In genomic region chr4:135292477-135293089, GRCm38 (mm10) we compare ENCODE assay signal across 8 mouse cellular contexts. TPM values are rescaled to one million over a fixed set of nuclear protein-coding genes. Genes with fewer than 3 reads are reported as not detected.
DNase-seq lines count a peak whose midpoint lies in the region; ATAC-seq and TF ChIP-seq lines count a peak whose summit lies in the region.

No protein-coding gene starts in this region.

- TF ChIP-seq EP300 in ES-Bruce4 (IDR thresholded peaks at IDR 0.05; ENCODE audit: insufficient read depth, low read depth, low read length) = 0 out of 2 replicates have a peak, but pooled peaks have one; percentile 38
- TF ChIP-seq EP300 in heart, adult 2 months (IDR thresholded peaks at IDR 0.05; ENCODE audit: insufficient read depth, low read depth, low read length) = no peak

- peak; percentile 27 for TF ChIP-seq POLR2A in ES-Bruce4 (IDR thresholded peaks at IDR 0.05; ENCODE audit: insufficient read depth, low read length)
- no peak for TF ChIP-seq POLR2A in heart, adult 2 months (IDR thresholded peaks at IDR 0.05; ENCODE audit: insufficient read depth, low read depth, low read length)

- peaks cover 5% of the 10 kb centered on the region; the same call in 1 of the 2 replicates for H3K4me1 ChIP-seq in forebrain, embryonic 12.5 days
- H3K4me1 ChIP-seq in forebrain, embryonic 15.5 days = no peaks in the 10 kb centered on the region
- H3K4me1 ChIP-seq in ES-Bruce4 (ENCODE audit: control insufficient read depth, insufficient read depth, low read length) = peaks cover 5% of the 10 kb centered on the region
- peaks cover 1% of the 10 kb centered on the region; the same call in 1 of the 2 replicates for H3K4me1 ChIP-seq in heart, adult 2 months (ENCODE audit: control insufficient read depth, insufficient read depth, low read length)
- H3K4me1 ChIP-seq in forebrain, postnatal 0 days (ENCODE audit: insufficient read depth) = no peaks in the 10 kb centered on the region

- H3K27me3 ChIP-seq in forebrain, embryonic 12.5 days = no peaks in the 10 kb centered on the region
- H3K27me3 ChIP-seq in forebrain, embryonic 15.5 days = no peaks in the 10 kb centered on the region
- no peaks in the 10 kb centered on the region for H3K27me3 ChIP-seq in ES-Bruce4 (ENCODE audit: control insufficient read depth, insufficient read depth, low read length, poor library complexity, severe bottlenecking)
- no peaks in the 10 kb centered on the region for H3K27me3 ChIP-seq in heart, adult 2 months (ENCODE audit: control insufficient read depth, insufficient read depth, low read length)
- no peaks in the 10 kb centered on the region for H3K27me3 ChIP-seq in forebrain, postnatal 0 days (ENCODE audit: insufficient read depth, low read length)

- DNase-seq in heart, adult 2 months = peak; percentile 64 to 70
- peak; percentile 63 for DNase-seq in kidney, postnatal 10 days
- no peak for DNase-seq in right cerebral cortex, postnatal 14 days
- no peak for DNase-seq in forebrain, postnatal 0 days

- TF ChIP-seq CTCF in ES-Bruce4 (IDR thresholded peaks at IDR 0.05; ENCODE audit: low read depth, low read length) = no peak
- TF ChIP-seq CTCF in heart, adult 2 months (IDR thresholded peaks at IDR 0.05) = peak; percentile 5; the same call in 1 of the 2 replicates
- no peak for TF ChIP-seq CTCF in forebrain, postnatal 0 days (IDR thresholded peaks at IDR 0.05; ENCODE audit: low read depth)

- H3K79me2 ChIP-seq in heart, adult 2 months (replicated peaks; ENCODE audit: control insufficient read depth, insufficient read depth, low read length) = no peaks in the 10 kb centered on the region

- H3K9me3 ChIP-seq in forebrain, embryonic 12.5 days = no peaks in the 10 kb centered on the region
- H3K9me3 ChIP-seq in forebrain, embryonic 15.5 days = no peaks in the 10 kb centered on the region
- H3K9me3 ChIP-seq in ES-Bruce4 (replicated peaks; ENCODE audit: control insufficient read depth, insufficient read depth, low read length, poor library complexity, severe bottlenecking) = no peaks in the 10 kb centered on the region
- no peaks in the 10 kb centered on the region for H3K9me3 ChIP-seq in forebrain, postnatal 0 days (ENCODE audit: low read length)

- no peak overlapping the region for H3K4me3 ChIP-seq in forebrain, embryonic 12.5 days (replicated peaks)
- H3K4me3 ChIP-seq in forebrain, embryonic 15.5 days = no peak overlapping the region
- peak overlapping the region; percentile 60 for H3K4me3 ChIP-seq in ES-Bruce4 (ENCODE audit: low read depth, low read length)
- H3K4me3 ChIP-seq in heart, adult 2 months = peak overlapping the region; percentile 4; the same call in 1 of the 2 replicates
- H3K4me3 ChIP-seq in forebrain, postnatal 0 days (ENCODE audit: low read depth, low read length) = no peak overlapping the region

- H3K27ac ChIP-seq in forebrain, embryonic 12.5 days = no peak overlapping the region
- no peak overlapping the region for H3K27ac ChIP-seq in forebrain, embryonic 15.5 days (replicated peaks)
- H3K27ac ChIP-seq in ES-Bruce4 (ENCODE audit: insufficient read depth, low read length) = peak overlapping the region; percentile 71
- H3K27ac ChIP-seq in heart, adult 2 months = peak overlapping the region; percentile 69
- no peak overlapping the region for H3K27ac ChIP-seq in forebrain, postnatal 0 days (ENCODE audit: low read depth, low read length)

- H3K9ac ChIP-seq in forebrain, embryonic 12.5 days = no peak overlapping the region
- H3K9ac ChIP-seq in forebrain, embryonic 15.5 days (replicated peaks) = no peak overlapping the region
- peak overlapping the region; percentile 11; the same call in 1 of the 2 replicates for H3K9ac ChIP-seq in ES-Bruce4 (ENCODE audit: low read depth, poor library complexity, severe bottlenecking)
- H3K9ac ChIP-seq in heart, adult 2 months (ENCODE audit: low read depth, low read length) = no peak overlapping the region
- H3K9ac ChIP-seq in forebrain, postnatal 0 days = no peak overlapping the region

- H3K4me2 ChIP-seq in forebrain, embryonic 12.5 days = peak overlapping the region; percentile 19; the same call in 1 of the 2 replicates
- no peak overlapping the region for H3K4me2 ChIP-seq in forebrain, embryonic 15.5 days (replicated peaks)
- no peak overlapping the region for H3K4me2 ChIP-seq in forebrain, postnatal 0 days (ENCODE audit: low read depth)

- H3K36me3 ChIP-seq in forebrain, embryonic 12.5 days (replicated peaks) = no peaks in the 10 kb centered on the region
- H3K36me3 ChIP-seq in forebrain, embryonic 15.5 days = no peaks in the 10 kb centered on the region
- no peaks in the 10 kb centered on the region for H3K36me3 ChIP-seq in ES-Bruce4 (ENCODE audit: control insufficient read depth, insufficient read depth, low read length, poor library complexity, severe bottlenecking)
- no peaks in the 10 kb centered on the region for H3K36me3 ChIP-seq in heart, adult 2 months (ENCODE audit: control insufficient read depth, insufficient read depth, low read length)
- no peaks in the 10 kb centered on the region for H3K36me3 ChIP-seq in forebrain, postnatal 0 days (ENCODE audit: insufficient read depth)

- WGBS in forebrain, embryonic 12.5 days = 12% methylated on average over 12 of the region's 12 CpGs
- WGBS in forebrain, embryonic 15.5 days = 18% methylated on average over 12 of the region's 12 CpGs
- WGBS in heart, adult 2 months = 15% methylated on average over 12 of the region's 12 CpGs
- 21% methylated on average over 12 of the region's 12 CpGs for WGBS in forebrain, postnatal 0 days

- intact Hi-C loops in heart, adult 2 months (cut with DNase I) = no loop called here

- no peak for ATAC-seq in forebrain, embryonic 12.5 days (ENCODE audit: low FRiP score)
- no peak for ATAC-seq in forebrain, embryonic 15.5 days (replicated peaks)
- peak; percentile 52 for ATAC-seq in megakaryocyte progenitor cell, adult 5-6 weeks (replicated peaks; ENCODE audit: poor library complexity)
- ATAC-seq in forebrain, postnatal 0 days = no peak; the same call in 1 of the 2 replicates

RNA-seq across cellular contexts. Expression of gene Clic4, which starts 20.0 kb away (rescaled TPM):
- 205 and 221 TPM in 2 replicates for polyA plus RNA-seq in forebrain, embryonic 12.5 days (2016; fragmentation: Nextera tagmentation; extraction: Ambion mirVana)
- polyA plus RNA-seq in forebrain, embryonic 15.5 days (2015; fragmentation: Nextera tagmentation; extraction: Ambion mirVana) = 114 and 116 TPM in 2 replicates
- polyA plus RNA-seq in ES-Bruce4 (2011; ENCODE audit: insufficient read depth, insufficient read length, low read depth, missing spikeins) = 151 TPM in 2 replicates
- total RNA-seq in heart, adult 2 months (2021) = 100 to 1,000 TPM; 248 to 249 TPM
- 148 and 227 TPM in 2 replicates for polyA plus RNA-seq in heart, adult 2 months (2012; rRNA removed)
- total RNA-seq in megakaryocyte progenitor cell, adult 5-6 weeks (2015) = 28.2 and 34.1 TPM in 2 replicates
- 29.9 and 35.1 TPM in 2 replicates for total RNA-seq in megakaryocyte progenitor cell, adult 5-6 weeks (2017)
- 44.0 and 65.2 TPM in 2 replicates for total RNA-seq in forebrain, postnatal 0 days (2014; rRNA removed)
- 34.5 and 41.5 TPM in 2 replicates for polyA plus RNA-seq in forebrain, postnatal 0 days (2015; fragmentation: Nextera tagmentation; extraction: Ambion mirVana)

Comparison
In these comparisons a context has a peak if more than half of its experiments do, and no peak if none do; other contexts are left out.
1. H3K27ac ChIP-seq: peak in ES-Bruce4 (single experiment) and heart, adult 2 months (single experiment); none in forebrain, embryonic 12.5 days (single experiment), forebrain, embryonic 15.5 days (single experiment) and forebrain, postnatal 0 days (single experiment).
2. H3K4me3 ChIP-seq: peak in ES-Bruce4 (single experiment) and heart, adult 2 months (single experiment); none in forebrain, embryonic 12.5 days (single experiment), forebrain, embryonic 15.5 days (single experiment) and forebrain, postnatal 0 days (single experiment).
3. DNase-seq: peak in heart, adult 2 months (2 of 2) and kidney, postnatal 10 days (single experiment); none in right cerebral cortex, postnatal 14 days (single experiment) and forebrain, postnatal 0 days (single experiment).